Mouse (Mus musculus): ENCODE data around the gene Tspan9.

GRCm38 (mm10) chr6:127974000-127974399, 169.4 kb downstream of the Tspan9 start:
- no peak for TF ChIP-seq CTCF (IDR thresholded peaks at IDR 0.05; ENCODE audit: low read depth)
- no peak for TF ChIP-seq EP300 (IDR thresholded peaks at IDR 0.05; ENCODE audit: low read depth)
